In genomic region chr7:92180591-92181587, GRCm38 (mm10) we compare ENCODE assay signal across 8 mouse cellular contexts.
DNase-seq lines count a peak whose midpoint lies in the region; ATAC-seq and TF ChIP-seq lines count a peak whose summit lies in the region.

No protein-coding gene starts in this region.

- H3K36me3 ChIP-seq in heart, embryonic 11.5 days (ENCODE audit: control insufficient read depth, insufficient read depth, low read length): no peaks in the 10 kb centered on the region
- H3K36me3 ChIP-seq in kidney, adult 2 months (ENCODE audit: control insufficient read depth, insufficient read depth, low read length): no peaks in the 10 kb centered on the region
- no peaks in the 10 kb centered on the region for H3K36me3 ChIP-seq in megakaryocyte, embryonic 14.5 days (replicated peaks; ENCODE audit: low read length)
- no peaks in the 10 kb centered on the region for H3K36me3 ChIP-seq in small intestine, adult 2 months (ENCODE audit: control insufficient read depth, insufficient read depth, low read length)

- 22% methylated on average over 29 of the region's 29 CpGs for WGBS in heart, embryonic 11.5 days (ENCODE audit: insufficient replicate concordance)
- 11% methylated on average over 29 of the region's 29 CpGs for WGBS in kidney, adult 2 months
- WGBS in small intestine, adult 2 months: 13% methylated on average over 29 of the region's 29 CpGs

- TF ChIP-seq POLR2A in kidney, adult 2 months (IDR thresholded peaks at IDR 0.05; ENCODE audit: low read depth, low read length): no peak
- no peak for TF ChIP-seq POLR2A in small intestine, adult 2 months (IDR thresholded peaks at IDR 0.05; ENCODE audit: low read depth, low read length)

- H3K9me3 ChIP-seq in heart, embryonic 11.5 days (replicated peaks; ENCODE audit: control insufficient read depth, low read length): no peaks in the 10 kb centered on the region
- H3K9me3 ChIP-seq in megakaryocyte, embryonic 14.5 days: no peaks in the 10 kb centered on the region

- H3K27me3 ChIP-seq in heart, embryonic 11.5 days (ENCODE audit: control insufficient read depth, insufficient read depth, low read length): no peaks in the 10 kb centered on the region
- no peaks in the 10 kb centered on the region; the same call in 1 of the 2 replicates for H3K27me3 ChIP-seq in kidney, adult 2 months (replicated peaks; ENCODE audit: control insufficient read depth, insufficient read depth, low read length)
- peaks cover 27% of the 10 kb centered on the region for H3K27me3 ChIP-seq in megakaryocyte, embryonic 14.5 days (replicated peaks)
- H3K27me3 ChIP-seq in small intestine, adult 2 months (ENCODE audit: control insufficient read depth, insufficient read depth, low read length): no peaks in the 10 kb centered on the region

- peak; percentile 4 to 15 for DNase-seq in spleen, postnatal 10 days (ENCODE audit: low spot score in 2 of 2)
- no peak for DNase-seq in spleen, postnatal 14 days (ENCODE audit: low spot score in 2 of 2)
- peak; percentile 65 for DNase-seq in embryo, embryonic 10 days (ENCODE audit: low spot score)
- DNase-seq in kidney, adult 2 months: peak; percentile 16

- peak overlapping the region; percentile 55 for H3K4me3 ChIP-seq in heart, embryonic 11.5 days (ENCODE audit: low read depth, low read length)
- peak overlapping the region; percentile 47 for H3K4me3 ChIP-seq in kidney, adult 2 months (ENCODE audit: insufficient read depth, low read depth, low read length)
- H3K4me3 ChIP-seq in megakaryocyte, embryonic 14.5 days (replicated peaks): peak overlapping the region; percentile 90
- H3K4me3 ChIP-seq in small intestine, adult 2 months (ENCODE audit: low read depth, low read length): peak overlapping the region; percentile 52

- H3K27ac ChIP-seq in heart, embryonic 11.5 days (ENCODE audit: low read depth, low read length): peak overlapping the region; percentile 66
- no peak overlapping the region for H3K27ac ChIP-seq in kidney, adult 2 months (ENCODE audit: insufficient read depth, low read depth, low read length)
- 0 out of 2 replicates have a peak overlapping the region, but pooled peaks have one; percentile 20 for H3K27ac ChIP-seq in small intestine, adult 2 months (ENCODE audit: insufficient read depth, low read depth, low read length)

- no peak for TF ChIP-seq CTCF in kidney, adult 2 months (conservative IDR thresholded peaks at IDR 0.05; ENCODE audit: insufficient read depth, insufficient read length, low read depth, low read length)
- TF ChIP-seq CTCF in small intestine, adult 2 months (IDR thresholded peaks at IDR 0.05; ENCODE audit: extremely low read depth, insufficient read length, insufficient replicate concordance, low read depth, low read length): no peak

- peaks cover 8% of the 10 kb centered on the region; the same call in 1 of the 2 replicates for H3K4me1 ChIP-seq in heart, embryonic 11.5 days (ENCODE audit: control insufficient read depth, insufficient read depth, low read length)
- no peaks in the 10 kb centered on the region for H3K4me1 ChIP-seq in kidney, adult 2 months (ENCODE audit: control insufficient read depth, insufficient read depth, low read length)
- peaks cover 22% of the 10 kb centered on the region for H3K4me1 ChIP-seq in megakaryocyte, embryonic 14.5 days
- H3K4me1 ChIP-seq in small intestine, adult 2 months (ENCODE audit: control insufficient read depth, insufficient read depth, insufficient read length, low read length): no peaks in the 10 kb centered on the region

- ATAC-seq in heart, embryonic 11.5 days (replicated peaks; ENCODE audit: insufficient number of reproducible peaks, low FRiP score, low TSS enrichment): peak; percentile 48
- no peak for ATAC-seq in erythroid progenitor cell, adult 5-6 weeks (replicated peaks; ENCODE audit: low FRiP score, poor library complexity, severe bottlenecking)

- peak overlapping the region; percentile 67 for H3K9ac ChIP-seq in heart, embryonic 11.5 days (ENCODE audit: low read depth, low read length)

- peak overlapping the region; percentile 81 for H3K4me2 ChIP-seq in heart, embryonic 11.5 days

Comparison
In these comparisons a context has a peak if more than half of its experiments do, and no peak if none do; other contexts are left out.
1. DNase-seq: peak in spleen, postnatal 10 days (2 of 2), embryo, embryonic 10 days (single experiment) and kidney, adult 2 months (single experiment); none in spleen, postnatal 14 days (0 of 2).
2. Peak in every context shown above with its lines, with median percentiles within 50 percentile points of each other: H3K4me3 ChIP-seq.